Mouse (Mus musculus) cerebral cortex, adult 2 months (tissue): Measurements from ENCODE around the gene Btbd35f27.

Source experiments
- WGBS: fragments of 180-500 bp; shearing (Covaris S2); methylation state at CpG from one replicate; pipeline ENCODE4 v1.1.7; 2018; 5-methylcytosine and 5-hydroxymethylcytosine counted together

Btbd35f27 gene

DNA sequence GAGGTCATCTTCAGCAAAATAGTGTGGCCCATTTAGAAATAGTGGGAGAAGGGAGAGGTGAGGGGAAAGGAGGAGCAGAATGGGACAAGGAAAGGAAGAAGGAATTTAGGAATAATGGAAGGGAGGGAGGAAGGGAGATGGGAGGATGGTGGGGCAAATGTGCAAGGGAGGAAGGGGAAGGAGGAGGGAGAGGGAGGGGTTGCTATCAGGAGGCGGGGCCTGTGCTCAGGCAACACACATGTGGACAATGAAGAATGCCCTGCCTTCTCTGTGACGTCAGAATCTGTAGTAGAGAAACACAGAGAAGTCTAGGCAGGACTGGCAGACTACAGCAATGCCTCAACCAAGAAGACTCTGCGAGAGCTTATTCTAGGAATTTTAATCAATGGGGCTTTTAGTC, at the start of gene Btbd35f27:
Gene Btbd35f27, plus strand, starts transcription at position 301 of the 400 bp plus-strand sequence.
- 61% methylated on average over 2 of the region's 3 CpGs for WGBS
